Mouse (Mus musculus): ENCODE results near the gene Hoxa6. TPM values are rescaled to one million over a fixed set of nuclear protein-coding genes. Genes with fewer than 3 reads are reported as not detected.

The Hoxa6 gene
- total and polyA plus RNA-seq, 3 experiments = 0.58 to 2.2 (median 2.1) TPM

DNA sequence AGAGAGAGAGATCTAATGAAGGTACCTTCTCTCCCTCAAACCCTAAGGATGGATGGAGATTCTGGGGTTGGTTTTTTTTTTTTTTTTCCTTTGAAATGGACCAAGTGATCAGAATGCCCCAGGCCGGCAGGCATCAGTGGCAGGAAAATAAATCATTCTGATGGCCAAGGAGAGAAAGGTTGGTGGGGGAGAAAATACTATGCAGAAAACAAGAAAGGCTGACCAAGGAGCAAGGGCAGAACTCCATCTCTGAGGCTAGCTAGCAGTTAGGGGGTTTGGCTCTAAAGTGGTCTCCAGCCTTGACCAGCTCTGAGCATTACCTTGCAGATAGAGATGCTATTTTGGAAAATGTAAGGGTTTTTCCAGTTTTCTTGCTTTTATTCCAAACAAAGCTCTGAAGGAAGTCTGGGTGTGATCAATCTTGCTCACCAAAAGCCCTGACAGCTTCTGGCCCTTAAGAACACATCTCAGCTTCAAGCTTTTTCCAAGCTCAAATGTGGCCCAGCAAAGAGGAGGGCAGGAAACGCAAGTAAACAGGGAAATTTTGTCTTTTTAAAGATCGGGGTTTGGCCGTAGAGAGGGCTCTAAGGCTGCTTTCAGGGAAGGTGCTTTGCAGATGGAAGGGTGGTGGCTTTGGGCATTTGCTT, 42.0 kb downstream of the Hoxa6 start:
- Histone ChIP-seq H3K4me3 (replicated peaks in 1 of 3; ENCODE audit: low read depth in 2 of 3, low read length in 2 of 3, poor library complexity in 1 of 3) (no peak overlapping the region), H3K36me3 (replicated peaks in 1 of 2; ENCODE audit: control insufficient read depth in 1 of 2, insufficient read depth in 1 of 2, low read length in 1 of 2) (peaks cover 9 to 48% of the 10 kb centered on the region in 2 experiments), H3K79me2 (replicated peaks; ENCODE audit: control insufficient read depth, extremely low read depth, insufficient read depth, poor library complexity, severe bottlenecking) (no peaks in the 10 kb centered on the region), H3K4me2 (ENCODE audit: insufficient read depth, low read depth, poor library complexity, severe bottlenecking) (no peak overlapping the region), H3K27ac (ENCODE audit: insufficient read depth, low read depth) (no peak overlapping the region), H3K9me3 (replicated peaks; ENCODE audit: low read length) (no peaks in the 10 kb centered on the region), H3K9ac (ENCODE audit: insufficient read depth, low read depth) (no peak overlapping the region), H3K27me3 (replicated peaks) (no peaks in the 10 kb centered on the region), H3K4me1 (ENCODE audit: control insufficient read depth in 1 of 2, insufficient read depth in 2 of 2) (no peaks in the 10 kb centered on the region)
- TF ChIP-seq E2F4 (IDR thresholded peaks at IDR 0.05; ENCODE audit: insufficient replicate concordance, low read depth, low read length) (no peak), IRF4 (IDR thresholded peaks at IDR 0.05; ENCODE audit: low read depth, low read length) (no peak), CTCF (conservative IDR thresholded peaks at IDR 0.05 in 1 of 2, IDR thresholded peaks at IDR 0.05 in 1 of 2; ENCODE audit: low read depth in 2 of 2, low read length in 2 of 2) (no peak), USF1 (IDR thresholded peaks at IDR 0.05; ENCODE audit: low read depth, low read length) (no peak), ZNF384 (IDR thresholded peaks at IDR 0.05; ENCODE audit: low read depth, low read length) (no peak), ZMIZ1 (IDR thresholded peaks at IDR 0.05; ENCODE audit: low read depth, low read length) (no peak), POLR2AphosphoS2 (IDR thresholded peaks at IDR 0.05; ENCODE audit: low read depth, low read length) (no peak), MXI1 (IDR thresholded peaks at IDR 0.05; ENCODE audit: low read depth, low read length) (no peak), BHLHE40 (IDR thresholded peaks at IDR 0.05; ENCODE audit: low read depth, low read length) (no peak)
- DNase-seq (ENCODE audit: extremely low read depth) = no peak
- in situ Hi-C loops (cut with MboI; ENCODE audit: low pct_ligation_motif_present, low pct_unique_long_range_greater_than_20kb, low sequenced_read_pairs) = no loop called here
- dilution Hi-C loops (cut with MboI; ENCODE audit: extremely low pct_ligation_motif_present, extremely low pct_unique_long_range_greater_than_20kb, low sequenced_read_pairs) = no loop called here

- no peak overlapping the region for H3K9ac ChIP-seq (ENCODE audit: insufficient read depth, low read depth)
- dilution Hi-C loops (cut with MboI; ENCODE audit: extremely low pct_ligation_motif_present, extremely low pct_unique_long_range_greater_than_20kb, low sequenced_read_pairs) = no loop called here
- peaks cover 0 to 6% of the 10 kb centered on the region in 2 experiments; a peak in 2 of 4 replicates for H3K4me1 ChIP-seq (ENCODE audit: control insufficient read depth in 1 of 2, insufficient read depth in 2 of 2)
- in situ Hi-C loops (cut with MboI; ENCODE audit: low pct_ligation_motif_present, low pct_unique_long_range_greater_than_20kb, low sequenced_read_pairs) = no loop called here
- no peak for DNase-seq (ENCODE audit: extremely low read depth)
- no peaks in the 10 kb centered on the region for H3K9me3 ChIP-seq (replicated peaks; ENCODE audit: low read length)
- H3K36me3 ChIP-seq (replicated peaks in 1 of 2; ENCODE audit: control insufficient read depth in 1 of 2, insufficient read depth in 1 of 2, low read length in 1 of 2) = peaks cover 9 to 51% of the 10 kb centered on the region in 2 experiments
- H3K4me2 ChIP-seq (ENCODE audit: insufficient read depth, low read depth, poor library complexity, severe bottlenecking) = no peak overlapping the region
- no peaks in the 10 kb centered on the region; the same call in 1 of the 2 replicates for H3K79me2 ChIP-seq (replicated peaks; ENCODE audit: control insufficient read depth, extremely low read depth, insufficient read depth, poor library complexity, severe bottlenecking)
- no peaks in the 10 kb centered on the region for H3K27me3 ChIP-seq (replicated peaks)
- H3K4me3 ChIP-seq (replicated peaks in 1 of 3; ENCODE audit: low read depth in 2 of 3, low read length in 2 of 3, poor library complexity in 1 of 3) = no peak overlapping the region
- TF ChIP-seq NRF1 (IDR thresholded peaks at IDR 0.05; ENCODE audit: low read depth, low read length) = no peak
- H3K27ac ChIP-seq (ENCODE audit: insufficient read depth, low read depth) = no peak overlapping the region
Observed at GRCm38 (mm10) chr6:52165441-52166370, 42.8 kb downstream of the Hoxa6 start.

All from CH12.LX (cell line).